In the genomic region with DNA sequence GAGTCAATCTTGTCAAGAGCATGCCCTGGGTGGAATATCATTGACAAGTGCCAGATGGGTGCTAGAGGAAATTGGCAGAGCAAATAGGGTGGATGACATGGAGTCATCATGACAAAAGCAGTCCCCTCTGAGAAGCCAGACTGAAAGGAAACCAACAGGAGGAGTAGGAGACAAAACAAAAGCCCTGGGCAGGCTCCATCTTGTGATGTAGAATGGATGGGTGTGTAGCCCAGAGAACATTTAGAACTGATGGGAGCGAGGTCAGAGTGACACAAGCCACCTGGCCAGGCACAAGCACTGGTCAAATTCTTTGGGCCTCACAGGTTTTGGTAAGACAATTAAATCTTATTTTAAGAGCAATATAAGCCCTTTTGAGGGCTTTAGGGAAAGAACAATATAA, we compare ENCODE assay signal across 14 mouse cellular contexts.
"Had no signal": no experiment of that assay in that cellular context is flagged by ENCODE, and none has a peak within 500 bp of the region (broad histone marks: within the 10 kb centered on the region; RNA-seq: fewer than 3 reads in every experiment).

No protein-coding gene starts in this region.

- H3K4me1 ChIP-seq: limb, embryonic 13.5 days; midbrain, embryonic 10.5 days; neural tube, embryonic 15.5 days had no signal

- H3K27ac ChIP-seq: limb, embryonic 13.5 days; liver, embryonic 14.5 days; midbrain, embryonic 10.5 days had no signal

- H3K4me3 ChIP-seq: limb, embryonic 13.5 days; midbrain, embryonic 10.5 days; myocyte; neural tube, embryonic 15.5 days had no signal

- H3K9ac ChIP-seq: limb, embryonic 13.5 days; liver, embryonic 14.5 days; lung, embryonic 14.5 days; neural tube, embryonic 15.5 days had no signal

- H3K27me3 ChIP-seq: limb, embryonic 13.5 days; neural tube, embryonic 15.5 days had no signal

- H3K9me3 ChIP-seq: limb, embryonic 13.5 days; midbrain, embryonic 10.5 days; neural tube, embryonic 15.5 days had no signal

- H3K4me2 ChIP-seq: limb, embryonic 13.5 days; lung, embryonic 14.5 days; neural tube, embryonic 15.5 days had no signal

- H3K36me3 ChIP-seq: limb, embryonic 13.5 days; midbrain, embryonic 10.5 days; neural tube, embryonic 15.5 days had no signal

- DNase-seq: kidney, adult 18-20 months; kidney, postnatal 10 days; kidney, postnatal 4 days; left cerebral cortex, postnatal 4 days; midbrain, embryonic 14.5 days; right cerebral cortex, adult 18-20 months; right cerebral cortex, postnatal 25 days; thymus, postnatal 36 days had no signal
